ENCODE assay signal across 8 mouse cellular contexts in the genomic region with DNA sequence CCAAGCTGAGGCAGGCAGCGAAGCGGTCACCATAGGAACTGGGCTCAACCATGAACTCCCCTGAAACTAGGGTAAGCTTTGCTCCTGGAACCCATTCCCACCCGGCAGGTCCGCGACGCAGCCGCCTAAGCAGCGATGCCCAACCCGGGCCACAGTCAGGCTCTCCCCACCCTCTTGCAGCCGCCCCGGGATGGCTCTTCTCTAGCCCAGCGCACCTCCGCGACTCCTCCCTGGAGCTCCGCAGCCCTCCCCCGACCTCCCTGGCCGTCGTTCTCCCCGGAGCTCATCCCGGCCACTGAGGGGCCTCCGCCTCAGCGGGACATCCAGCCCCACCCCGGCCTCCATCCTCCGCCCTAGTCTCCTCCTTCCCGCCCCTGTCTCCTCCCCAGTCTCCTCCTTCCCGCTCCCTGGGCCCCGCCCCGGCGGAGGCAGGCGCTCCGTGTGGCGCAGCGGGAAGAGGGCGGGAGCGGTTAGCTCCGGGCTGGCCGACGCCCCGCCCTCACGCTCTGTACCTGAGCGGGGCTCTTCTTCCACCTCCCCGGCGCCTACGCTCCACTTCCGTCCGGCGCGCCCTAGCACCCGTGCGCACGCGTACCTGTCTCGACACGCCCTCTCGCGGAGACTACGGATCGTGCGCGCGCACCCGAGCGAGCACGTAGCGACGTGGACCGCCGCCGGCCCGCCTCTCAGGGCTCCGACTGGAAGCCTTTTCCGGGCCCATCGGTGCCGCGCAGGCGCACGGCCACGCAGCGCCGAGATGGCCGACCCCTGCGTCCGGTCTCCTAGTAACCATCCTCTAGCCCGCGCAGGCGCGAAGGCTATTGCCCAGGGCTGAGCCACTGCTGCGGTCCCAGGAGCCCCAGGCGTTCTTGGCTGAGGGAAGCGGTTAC. TPM values are rescaled to one million over a fixed set of nuclear protein-coding genes. Genes with fewer than 3 reads are reported as not detected.
DNase-seq lines count a peak whose midpoint lies in the region; ATAC-seq lines count a peak whose summit lies in the region.

No protein-coding gene starts in this region.

- H3K9me3 ChIP-seq in hindbrain, embryonic 15.5 days, result no peaks in the 10 kb centered on the region

- peak; percentile 98 for ATAC-seq in hindbrain, embryonic 15.5 days (ENCODE audit: low FRiP score, low read depth)

- H3K4me1 ChIP-seq in hindbrain, embryonic 15.5 days (replicated peaks), result peaks cover 13% of the 10 kb centered on the region

- no peaks in the 10 kb centered on the region for H3K27me3 ChIP-seq in hindbrain, embryonic 15.5 days

- H3K27ac ChIP-seq in hindbrain, embryonic 15.5 days (replicated peaks), result peak overlapping the region; percentile 93

- H3K9ac ChIP-seq in hindbrain, embryonic 15.5 days, result peak overlapping the region; percentile 86

- H3K36me3 ChIP-seq in hindbrain, embryonic 15.5 days, result no peaks in the 10 kb centered on the region

- peak; percentile 100 for DNase-seq in T-cell, adult 2 months (ENCODE audit: low spot score)
- peak; percentile 99 to 100 for DNase-seq in cerebellum, postnatal 36 days
- DNase-seq in frontal cortex, postnatal 36 days (ENCODE audit: low spot score in 2 of 2), result peak; percentile 99 to 100
- DNase-seq in left cerebral cortex, adult 11 months (ENCODE audit: low spot score), result peak; percentile 99
- peak; percentile 100 for DNase-seq in lung, postnatal 4 days
- DNase-seq in retina, postnatal 7 days (ENCODE audit: low read depth, low spot score), result peak; percentile 100
- peak; percentile 96 for DNase-seq in urinary bladder, adult 2 months (ENCODE audit: low spot score)

- WGBS in hindbrain, embryonic 15.5 days, result under 1% methylated on average over 87 of the region's 90 CpGs

- peak overlapping the region; percentile 83 for H3K4me2 ChIP-seq in hindbrain, embryonic 15.5 days

- peak overlapping the region; percentile 89 for H3K4me3 ChIP-seq in hindbrain, embryonic 15.5 days

RNA-seq across cellular contexts. Expression of gene Tsga10, which starts 1.5 kb away (rescaled TPM):
- 15.3 and 15.6 TPM in 2 replicates for polyA plus RNA-seq in hindbrain, embryonic 15.5 days (2015; fragmentation: Nextera tagmentation; extraction: Ambion mirVana)
- polyA plus RNA-seq in urinary bladder, adult 2 months (2012; rRNA removed), result 4.6 TPM in 2 replicates

RNA-seq across cellular contexts. Expression of gene Lipt1, which starts 6.8 kb away (rescaled TPM):
- polyA plus RNA-seq in hindbrain, embryonic 15.5 days (2015; fragmentation: Nextera tagmentation; extraction: Ambion mirVana), result 7.9 and 8.5 TPM in 2 replicates
- 6.5 and 6.6 TPM in 2 replicates for polyA plus RNA-seq in urinary bladder, adult 2 months (2012; rRNA removed)

RNA-seq across cellular contexts. Expression of gene Mitd1, which starts 25.5 kb away (rescaled TPM):
- polyA plus RNA-seq in hindbrain, embryonic 15.5 days (2015; fragmentation: Nextera tagmentation; extraction: Ambion mirVana), result 14.4 and 15.7 TPM in 2 replicates
- polyA plus RNA-seq in urinary bladder, adult 2 months (2012; rRNA removed), result 24.1 and 28.6 TPM in 2 replicates

RNA-seq across cellular contexts. Expression of gene Mrpl30, which starts 25.5 kb away (rescaled TPM):
- 251 and 252 TPM in 2 replicates for polyA plus RNA-seq in hindbrain, embryonic 15.5 days (2015; fragmentation: Nextera tagmentation; extraction: Ambion mirVana)
- polyA plus RNA-seq in urinary bladder, adult 2 months (2012; rRNA removed), result 125 and 139 TPM in 2 replicates

RNA-seq across cellular contexts. Expression of gene Lyg2, which starts 51.5 kb away (rescaled TPM):
- polyA plus RNA-seq in hindbrain, embryonic 15.5 days (2015; fragmentation: Nextera tagmentation; extraction: Ambion mirVana), result not detected in 2 replicates
- polyA plus RNA-seq in urinary bladder, adult 2 months (2012; rRNA removed), result not detected in 2 replicates

Comparison
In these comparisons a context has a peak if more than half of its experiments do, and no peak if none do; other contexts are left out.
1. Peak in every context shown above with its lines: DNase-seq, ATAC-seq, H3K4me3 ChIP-seq and H3K27ac ChIP-seq.